Mouse (Mus musculus): ENCODE data around the gene Fbxw15. TPM values are rescaled to one million over a fixed set of nuclear protein-coding genes. Genes with fewer than 3 reads are reported as not detected.
"Not testable (repeated sequence)": the region's sequence is repeated elsewhere in the genome, so short reads cannot be mapped to it uniquely, and the experiment has no call there.

The Fbxw15 gene
- polyA plus RNA-seq (2014; fragmentation: Nextera tagmentation; extraction: Ambion mirVana): not detected in 2 replicates

DNA sequence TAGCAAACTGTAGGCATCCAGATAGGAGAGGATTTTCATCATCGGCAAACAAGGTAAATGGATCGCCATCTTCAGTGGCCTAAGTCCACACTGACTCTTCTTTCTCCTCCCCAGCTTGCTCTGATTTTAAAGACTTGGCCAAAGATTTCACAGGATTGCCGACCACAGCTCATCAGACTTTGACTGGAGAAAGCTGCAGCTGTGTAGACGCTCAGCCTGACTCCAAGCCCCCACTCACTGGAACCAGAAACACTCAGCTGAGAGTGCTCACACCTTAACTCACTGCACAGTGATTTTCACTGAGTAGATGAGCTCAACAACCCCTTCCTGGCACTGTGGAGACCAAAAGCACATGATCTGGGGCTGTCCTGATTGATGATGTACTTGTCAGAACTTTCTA, at the start of gene Fbxw15:
Gene Fbxw15 (minus strand): TSS at position 101 of the 400 bp plus-strand sequence.
- not testable (repeated sequence) for H3K9ac ChIP-seq (ENCODE audit: low read length); H3K4me3 ChIP-seq (ENCODE audit: low read depth, low read length); H3K4me2 ChIP-seq (ENCODE audit: low read depth, severe bottlenecking); ATAC-seq (ENCODE audit: insufficient number of reproducible peaks, low FRiP score, low TSS enrichment, low read depth); H3K27ac ChIP-seq (replicated peaks; ENCODE audit: low read depth, low read length); H3K4me1 ChIP-seq (ENCODE audit: control insufficient read depth, insufficient read depth, low read length); H3K9me3 ChIP-seq (ENCODE audit: control insufficient read depth, low read length); H3K27me3 ChIP-seq (ENCODE audit: control insufficient read depth, insufficient read depth, low read length); H3K36me3 ChIP-seq (ENCODE audit: control insufficient read depth, insufficient read depth, low read length)
- 87% methylated on average over 4 of the region's 4 CpGs for WGBS
- DNase-seq (ENCODE audit: low spot score): peak; percentile 3

- ATAC-seq (ENCODE audit: insufficient number of reproducible peaks, low FRiP score, low TSS enrichment, low read depth); H3K4me1 ChIP-seq (ENCODE audit: control insufficient read depth, insufficient read depth, low read length); H3K27me3 ChIP-seq (ENCODE audit: control insufficient read depth, insufficient read depth, low read length); H3K36me3 ChIP-seq (ENCODE audit: control insufficient read depth, insufficient read depth, low read length); H3K4me2 ChIP-seq (ENCODE audit: low read depth, severe bottlenecking); H3K4me3 ChIP-seq (ENCODE audit: low read depth, low read length); H3K27ac ChIP-seq (replicated peaks; ENCODE audit: low read depth, low read length); H3K9me3 ChIP-seq (ENCODE audit: control insufficient read depth, low read length); H3K9ac ChIP-seq (ENCODE audit: low read length): not testable (repeated sequence)
- DNase-seq (ENCODE audit: low spot score): peak; percentile 29
- WGBS: 49% methylated on average over 5 of the region's 5 CpGs
These were observed 38.8 kb upstream of the Fbxw15 start for GRCm38 (mm10) chr9:109606837-109607236.

DNA sequence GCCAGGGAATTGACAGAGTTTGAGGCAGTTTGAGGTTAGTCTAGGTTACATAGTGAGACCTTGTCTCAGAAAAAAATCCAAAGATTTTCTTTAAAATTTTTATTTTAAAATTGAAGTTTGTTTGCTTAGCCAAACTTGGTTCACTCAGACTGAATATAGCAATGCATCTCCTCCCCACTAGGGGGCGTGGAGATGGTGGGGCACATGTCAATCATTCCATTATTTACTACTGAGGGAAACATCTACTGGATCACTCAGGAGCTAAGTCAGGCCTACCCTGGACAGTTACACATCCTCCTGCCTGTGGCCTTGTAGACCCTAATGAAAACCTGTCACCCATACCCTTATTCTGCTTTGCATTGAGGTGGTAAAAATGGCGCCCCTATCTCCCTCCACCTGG, 34.1 kb upstream of the Fbxw15 start:
- not testable (repeated sequence) for H3K9ac ChIP-seq (ENCODE audit: low read length); H3K27ac ChIP-seq (replicated peaks; ENCODE audit: low read depth, low read length); ATAC-seq (ENCODE audit: insufficient number of reproducible peaks, low FRiP score, low TSS enrichment, low read depth); H3K36me3 ChIP-seq (ENCODE audit: control insufficient read depth, insufficient read depth, low read length); H3K27me3 ChIP-seq (ENCODE audit: control insufficient read depth, insufficient read depth, low read length); H3K4me3 ChIP-seq (ENCODE audit: low read depth, low read length); H3K9me3 ChIP-seq (ENCODE audit: control insufficient read depth, low read length); H3K4me1 ChIP-seq (ENCODE audit: control insufficient read depth, insufficient read depth, low read length); H3K4me2 ChIP-seq (ENCODE audit: low read depth, severe bottlenecking)
- 58% methylated on average over 2 of the region's 2 CpGs for WGBS
- DNase-seq (ENCODE audit: low spot score): peak; percentile 17

DNA sequence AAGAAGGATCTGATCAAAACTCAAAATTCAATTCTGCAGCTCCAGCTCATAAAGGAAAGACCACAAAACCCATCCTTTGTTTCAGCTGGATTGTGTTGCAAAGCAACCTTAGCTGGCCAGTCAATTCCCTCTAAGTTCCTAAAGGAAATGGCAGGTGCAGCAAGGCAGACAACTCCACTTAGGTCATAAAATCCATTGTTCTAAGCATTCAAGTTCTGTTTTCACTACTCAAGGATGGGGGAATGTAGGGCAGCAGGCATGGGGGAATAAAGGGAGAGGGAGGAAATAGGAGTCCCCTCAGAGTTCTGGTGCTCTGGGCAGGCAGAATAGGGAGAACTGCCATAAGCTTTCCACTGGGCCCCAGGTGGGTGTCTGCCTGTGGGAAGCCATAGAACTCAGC, 29.2 kb upstream of the Fbxw15 start:
- H3K9me3 ChIP-seq (ENCODE audit: control insufficient read depth, low read length): no peaks in the 10 kb centered on the region
- no peak for DNase-seq (ENCODE audit: low spot score)
- H3K4me2 ChIP-seq (ENCODE audit: low read depth, severe bottlenecking): no peak overlapping the region
- H3K9ac ChIP-seq (ENCODE audit: low read length): no peak overlapping the region
- H3K27me3 ChIP-seq (ENCODE audit: control insufficient read depth, insufficient read depth, low read length): no peaks in the 10 kb centered on the region
- ATAC-seq (ENCODE audit: insufficient number of reproducible peaks, low FRiP score, low TSS enrichment, low read depth): no peak
- no peak overlapping the region for H3K27ac ChIP-seq (replicated peaks; ENCODE audit: low read depth, low read length)
- no peaks in the 10 kb centered on the region for H3K4me1 ChIP-seq (ENCODE audit: control insufficient read depth, insufficient read depth, low read length)
- no peaks in the 10 kb centered on the region for H3K36me3 ChIP-seq (ENCODE audit: control insufficient read depth, insufficient read depth, low read length)
- no peak overlapping the region for H3K4me3 ChIP-seq (ENCODE audit: low read depth, low read length)

DNA sequence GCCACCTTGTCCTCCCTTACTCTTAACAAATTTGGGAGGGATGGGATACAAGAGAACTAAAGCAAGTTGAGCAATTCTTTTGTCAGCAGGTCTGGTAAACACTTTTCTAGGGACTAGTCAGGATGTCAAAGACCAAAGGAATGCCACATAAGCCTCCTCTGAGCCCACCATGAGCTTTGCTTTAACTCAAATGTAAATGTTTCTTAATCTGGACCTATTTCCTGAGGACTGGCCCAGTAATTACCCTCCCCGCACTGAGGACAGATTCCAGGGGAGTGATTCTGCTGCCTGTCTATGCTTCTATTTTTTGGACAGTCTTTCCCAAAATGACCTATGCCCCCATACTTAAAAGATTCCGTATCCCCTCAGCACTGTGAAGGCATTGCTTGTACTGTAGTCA, 26.8 kb upstream of the Fbxw15 start:
- 86% methylated on average over 2 of the region's 2 CpGs for WGBS
- Histone ChIP-seq H3K27ac (replicated peaks; ENCODE audit: low read depth, low read length) (no peak overlapping the region), H3K4me1 (ENCODE audit: control insufficient read depth, insufficient read depth, low read length) (no peaks in the 10 kb centered on the region), H3K9me3 (ENCODE audit: control insufficient read depth, low read length) (no peaks in the 10 kb centered on the region), H3K4me3 (ENCODE audit: low read depth, low read length) (no peak overlapping the region), H3K4me2 (ENCODE audit: low read depth, severe bottlenecking) (no peak overlapping the region), H3K36me3 (ENCODE audit: control insufficient read depth, insufficient read depth, low read length) (no peaks in the 10 kb centered on the region), H3K27me3 (ENCODE audit: control insufficient read depth, insufficient read depth, low read length) (no peaks in the 10 kb centered on the region), H3K9ac (ENCODE audit: low read length) (no peak overlapping the region)
- ATAC-seq (ENCODE audit: insufficient number of reproducible peaks, low FRiP score, low TSS enrichment, low read depth): no peak
- DNase-seq (ENCODE audit: low spot score): no peak

GRCm38 (mm10) chr9:109565546-109565945, 2.5 kb downstream of the Fbxw15 start:
- Histone ChIP-seq H3K4me2 (ENCODE audit: low read depth, severe bottlenecking) (no peak overlapping the region), H3K9ac (ENCODE audit: low read length) (no peak overlapping the region), H3K27me3 (ENCODE audit: control insufficient read depth, insufficient read depth, low read length) (no peaks in the 10 kb centered on the region), H3K4me3 (ENCODE audit: low read depth, low read length) (no peak overlapping the region), H3K27ac (replicated peaks; ENCODE audit: low read depth, low read length) (no peak overlapping the region), H3K4me1 (ENCODE audit: control insufficient read depth, insufficient read depth, low read length) (no peaks in the 10 kb centered on the region), H3K9me3 (ENCODE audit: control insufficient read depth, low read length) (no peaks in the 10 kb centered on the region), H3K36me3 (ENCODE audit: control insufficient read depth, insufficient read depth, low read length) (no peaks in the 10 kb centered on the region)
- WGBS: 60% methylated on average over 1 of the region's 1 CpGs
- no peak for DNase-seq (ENCODE audit: low spot score)
- ATAC-seq (ENCODE audit: insufficient number of reproducible peaks, low FRiP score, low TSS enrichment, low read depth): no peak

DNA sequence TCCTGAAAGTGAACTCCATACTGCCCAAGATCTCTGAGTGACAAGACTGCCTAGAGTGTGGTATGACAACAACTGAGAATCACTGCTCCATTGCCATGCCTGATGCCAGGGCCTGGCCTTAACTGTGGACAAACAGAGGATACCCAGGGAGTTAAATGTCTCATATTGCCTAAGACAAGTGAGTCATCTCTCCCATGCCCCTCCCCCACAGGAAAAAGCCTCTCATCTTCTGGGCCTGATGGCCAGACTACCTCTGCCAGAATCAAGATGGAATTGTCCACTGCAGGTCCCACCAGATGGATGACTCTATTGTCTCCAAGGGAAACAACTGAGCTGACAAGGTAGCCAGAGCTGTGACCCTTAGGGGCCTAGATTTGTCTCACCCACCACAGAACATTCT, 6.0 kb downstream of the Fbxw15 start:
- not testable (repeated sequence) for H3K36me3 ChIP-seq (ENCODE audit: control insufficient read depth, insufficient read depth, low read length); H3K27me3 ChIP-seq (ENCODE audit: control insufficient read depth, insufficient read depth, low read length); ATAC-seq (ENCODE audit: insufficient number of reproducible peaks, low FRiP score, low TSS enrichment, low read depth); H3K9ac ChIP-seq (ENCODE audit: low read length); H3K27ac ChIP-seq (replicated peaks; ENCODE audit: low read depth, low read length); H3K4me3 ChIP-seq (ENCODE audit: low read depth, low read length); H3K9me3 ChIP-seq (ENCODE audit: control insufficient read depth, low read length); H3K4me1 ChIP-seq (ENCODE audit: control insufficient read depth, insufficient read depth, low read length); DNase-seq (ENCODE audit: low spot score); H3K4me2 ChIP-seq (ENCODE audit: low read depth, severe bottlenecking)

- no peak overlapping the region for H3K4me3 ChIP-seq (ENCODE audit: low read depth, low read length)
- DNase-seq (ENCODE audit: low spot score): no peak
- ATAC-seq (ENCODE audit: insufficient number of reproducible peaks, low FRiP score, low TSS enrichment, low read depth): no peak
- 79% methylated on average over 3 of the region's 3 CpGs for WGBS
- H3K36me3 ChIP-seq (ENCODE audit: control insufficient read depth, insufficient read depth, low read length): no peaks in the 10 kb centered on the region
- H3K4me1 ChIP-seq (ENCODE audit: control insufficient read depth, insufficient read depth, low read length): no peaks in the 10 kb centered on the region
- H3K27me3 ChIP-seq (ENCODE audit: control insufficient read depth, insufficient read depth, low read length): no peaks in the 10 kb centered on the region
- H3K27ac ChIP-seq (replicated peaks; ENCODE audit: low read depth, low read length): no peak overlapping the region
- H3K4me2 ChIP-seq (ENCODE audit: low read depth, severe bottlenecking): no peak overlapping the region
- no peak overlapping the region for H3K9ac ChIP-seq (ENCODE audit: low read length)
- H3K9me3 ChIP-seq (ENCODE audit: control insufficient read depth, low read length): no peaks in the 10 kb centered on the region
These were observed 15.6 kb downstream of the Fbxw15 start for GRCm38 (mm10) chr9:109552483-109552882.

DNA sequence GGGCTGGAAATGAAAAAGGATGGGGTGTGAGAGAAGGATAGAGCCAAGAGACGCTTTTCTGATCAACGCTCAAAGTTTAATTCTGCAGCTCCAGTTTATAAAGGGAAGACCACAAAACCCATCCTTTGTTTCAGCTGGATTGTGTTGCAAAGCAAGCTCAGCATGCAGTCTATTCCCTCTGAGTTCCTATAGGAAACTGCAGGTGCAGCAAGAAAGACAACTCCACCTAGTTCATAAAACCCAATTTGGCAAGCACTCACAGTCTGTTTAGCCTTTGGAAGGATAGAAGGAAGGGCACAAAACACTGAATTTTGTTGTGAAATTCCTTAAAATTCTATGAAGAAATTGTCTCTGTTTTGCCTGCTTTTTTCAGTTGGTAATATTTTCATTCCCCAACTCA, 18.4 kb downstream of the Fbxw15 start:
- not testable (repeated sequence) for H3K9me3 ChIP-seq (ENCODE audit: control insufficient read depth, low read length); DNase-seq (ENCODE audit: low spot score); H3K4me1 ChIP-seq (ENCODE audit: control insufficient read depth, insufficient read depth, low read length); H3K27ac ChIP-seq (replicated peaks; ENCODE audit: low read depth, low read length); H3K4me2 ChIP-seq (ENCODE audit: low read depth, severe bottlenecking); H3K36me3 ChIP-seq (ENCODE audit: control insufficient read depth, insufficient read depth, low read length); ATAC-seq (ENCODE audit: insufficient number of reproducible peaks, low FRiP score, low TSS enrichment, low read depth); H3K4me3 ChIP-seq (ENCODE audit: low read depth, low read length); H3K27me3 ChIP-seq (ENCODE audit: control insufficient read depth, insufficient read depth, low read length); H3K9ac ChIP-seq (ENCODE audit: low read length)
- WGBS: 37% methylated on average over 2 of the region's 2 CpGs

Data from limb, embryonic 11.5 days (tissue).